Mouse (Mus musculus) ovary, postnatal 36 days (tissue): ENCODE measurements around the gene Gm136.
"Not testable (repeated sequence)": the region's sequence is repeated elsewhere in the genome, so short reads cannot be mapped to it uniquely, and the experiment has no call there.

ENCODE experiments used
- DNase-seq: peaks from one replicate; pipeline ENCODE4 v3.0.0; 2022; ENCODE audit warnings: low spot score, mixed read lengths

Gm136 gene

GRCm38 (mm10) chr4:34756163-34756562 lies at the start of gene Gm136:
Gm136 (minus strand) TSS chr4:34756263.
- no peak for DNase-seq

- no peak for DNase-seq
Observed at GRCm38 (mm10) chr4:34801166-34802034, 45.3 kb upstream of the Gm136 start.

GRCm38 (mm10) chr4:34798005-34798404 lies 41.9 kb upstream of the Gm136 start:
- no peak for DNase-seq

- DNase-seq, result no peak
Observed at GRCm38 (mm10) chr4:34797294-34797983, 41.4 kb upstream of the Gm136 start.

- no peak for DNase-seq
Observed at GRCm38 (mm10) chr4:34796294-34796693, 40.2 kb upstream of the Gm136 start.

- DNase-seq, result no peak
Observed at GRCm38 (mm10) chr4:34786476-34786875, 30.4 kb upstream of the Gm136 start.

GRCm38 (mm10) chr4:34785646-34786045 lies 29.6 kb upstream of the Gm136 start:
- no peak for DNase-seq

- DNase-seq, result no peak
Observed at GRCm38 (mm10) chr4:34784865-34785264, 28.8 kb upstream of the Gm136 start.

GRCm38 (mm10) chr4:34782730-34783129 lies 26.7 kb upstream of the Gm136 start:
- DNase-seq, result no peak

GRCm38 (mm10) chr4:34777677-34778527 lies 21.8 kb upstream of the Gm136 start, which contains the start of gene Smim8:
Smim8 (minus strand) TSS chr4:34778423.
- peak; percentile 90 for DNase-seq

- DNase-seq, result no peak
Observed at GRCm38 (mm10) chr4:34771652-34772371, 15.7 kb upstream of the Gm136 start.

GRCm38 (mm10) chr4:34749236-34749635 lies 6.8 kb downstream of the Gm136 start:
- DNase-seq, result no peak

- no peak for DNase-seq
Observed at GRCm38 (mm10) chr4:34734461-34734860, 21.6 kb downstream of the Gm136 start.

GRCm38 (mm10) chr4:34733415-34733814 lies 22.6 kb downstream of the Gm136 start:
- not testable (repeated sequence) for DNase-seq

GRCm38 (mm10) chr4:34729851-34730341 lies 26.2 kb downstream of the Gm136 start, which contains the start of gene Cfap206:
Cfap206 (minus strand) TSS chr4:34730206.
- peak; percentile 78 for DNase-seq

- DNase-seq, result not testable (repeated sequence)
Observed at GRCm38 (mm10) chr4:34725710-34726109, 30.4 kb downstream of the Gm136 start.

- no peak for DNase-seq
Observed at GRCm38 (mm10) chr4:34724306-34724705, 31.8 kb downstream of the Gm136 start.

GRCm38 (mm10) chr4:34723186-34723585 lies 32.9 kb downstream of the Gm136 start:
- no peak for DNase-seq

- no peak for DNase-seq
Observed at GRCm38 (mm10) chr4:34720127-34720895, 35.8 kb downstream of the Gm136 start.

GRCm38 (mm10) chr4:34719421-34719820 lies 36.6 kb downstream of the Gm136 start:
- no peak for DNase-seq
